Mouse (Mus musculus): ENCODE measurements around the gene Maco1. TPM values are rescaled to one million over a fixed set of nuclear protein-coding genes. Genes with fewer than 3 reads are reported as not detected.

Maco1 gene
- polyA plus RNA-seq, 1 experiment, result 14.6 TPM

DNA sequence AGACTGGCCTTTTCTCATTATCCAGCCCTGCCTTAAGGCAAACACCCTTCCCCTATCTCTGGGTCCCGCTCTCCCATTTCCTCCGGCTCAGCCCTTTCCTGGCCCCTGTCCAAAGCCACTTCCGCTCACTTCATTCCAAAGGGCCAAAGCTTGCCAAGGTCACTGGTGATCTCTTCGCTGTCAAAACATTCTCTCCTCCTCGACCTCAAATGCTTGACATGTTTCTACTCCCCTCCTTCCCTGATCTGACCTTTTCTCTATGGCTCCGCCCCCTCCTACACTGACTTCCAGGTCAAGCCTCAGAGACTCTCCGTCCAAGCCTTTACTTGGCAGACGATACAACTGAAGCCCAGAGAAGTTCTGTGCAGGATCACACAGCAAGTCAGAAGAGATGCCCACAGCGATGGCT, 92.3 kb downstream of the Maco1 start:
- Histone ChIP-seq H3ac (ENCODE audit: control insufficient read depth, insufficient read length, low read depth) (no peak overlapping the region), H3K4me3 (ENCODE audit: insufficient read depth, poor library complexity, severe bottlenecking) (no peak overlapping the region), H3K27me3 (ENCODE audit: control insufficient read depth, insufficient read depth, insufficient read length) (no peaks in the 10 kb centered on the region), H3K36me3 (ENCODE audit: control insufficient read depth, insufficient read depth) (peaks cover 11% of the 10 kb centered on the region), H3K79me2 (ENCODE audit: control insufficient read depth, insufficient read depth) (peaks cover 77% of the 10 kb centered on the region), H3K79me3 (ENCODE audit: low read depth) (peaks cover 43% of the 10 kb centered on the region)
- TF ChIP-seq CEBPB (IDR thresholded peaks at IDR 0.05; ENCODE audit: low read depth), result no peak
- no peak for TF ChIP-seq USF1 (IDR thresholded peaks at IDR 0.05; ENCODE audit: low read depth)
- TF ChIP-seq CTCF (IDR thresholded peaks at IDR 0.05; ENCODE audit: control insufficient read depth, insufficient read depth, insufficient read length), result no peak
- no peak for TF ChIP-seq MYOD1 (IDR thresholded peaks at IDR 0.05; ENCODE audit: control insufficient read depth, insufficient read length, low read depth)
- no peak for TF ChIP-seq MYOG (IDR thresholded peaks at IDR 0.05; ENCODE audit: control insufficient read depth, extremely low read depth, insufficient read length)
- TF ChIP-seq MAX (IDR thresholded peaks at IDR 0.05), result no peak

GRCm38 (mm10) chr4:134760281-134760680, 92.9 kb downstream of the Maco1 start:
- TF ChIP-seq FOSL1 (IDR thresholded peaks at IDR 0.05; ENCODE audit: insufficient read depth, low read length, poor library complexity, severe bottlenecking), result no peak
- TF ChIP-seq CTCF (IDR thresholded peaks at IDR 0.05; ENCODE audit: control insufficient read depth, insufficient read depth, insufficient read length), result no peak
- Histone ChIP-seq H3K27me3 (ENCODE audit: control insufficient read depth, insufficient read depth, insufficient read length) (no peaks in the 10 kb centered on the region), H3K79me2 (ENCODE audit: control insufficient read depth, insufficient read depth) (peaks cover 72% of the 10 kb centered on the region)

DNA sequence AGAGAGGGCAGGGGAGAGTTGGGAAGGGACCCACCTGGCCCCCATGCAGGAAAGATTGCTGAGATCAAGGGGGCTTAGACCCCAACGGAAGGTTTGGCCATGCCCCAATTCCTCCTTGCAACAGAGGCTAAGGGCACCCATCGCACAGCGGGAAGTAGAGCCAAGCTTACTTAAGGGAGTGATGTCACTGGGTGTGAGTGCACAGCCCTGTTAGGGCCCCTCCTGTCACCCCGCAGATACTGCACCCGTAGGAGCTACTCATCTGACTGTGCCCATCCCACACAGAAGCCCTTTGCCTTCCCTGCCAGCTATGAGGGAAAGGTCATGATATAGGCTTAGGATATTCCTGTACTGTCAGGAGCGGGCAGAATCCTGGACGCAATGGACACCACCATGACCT, 93.6 kb downstream of the Maco1 start:
- no peak for TF ChIP-seq MYOG (IDR thresholded peaks at IDR 0.05; ENCODE audit: control insufficient read depth, extremely low read depth, insufficient read length)
- TF ChIP-seq CEBPB (IDR thresholded peaks at IDR 0.05; ENCODE audit: low read depth), result no peak
- Histone ChIP-seq H3K79me3 (ENCODE audit: low read depth) (peaks cover 32% of the 10 kb centered on the region), H3K27me3 (ENCODE audit: control insufficient read depth, insufficient read depth, insufficient read length) (no peaks in the 10 kb centered on the region), H3K4me3 (ENCODE audit: insufficient read depth, poor library complexity, severe bottlenecking) (no peak overlapping the region), H3ac (ENCODE audit: control insufficient read depth, insufficient read length, low read depth) (no peak overlapping the region), H3K36me3 (ENCODE audit: control insufficient read depth, insufficient read depth) (peaks cover 11% of the 10 kb centered on the region), H3K79me2 (ENCODE audit: control insufficient read depth, insufficient read depth) (peaks cover 65% of the 10 kb centered on the region)

More at GRCm38 (mm10) chr4:134760281-134760680, 92.9 kb downstream of the Maco1 start:
- peaks cover 39% of the 10 kb centered on the region for H3K79me3 ChIP-seq (ENCODE audit: low read depth)
- peaks cover 11% of the 10 kb centered on the region for H3K36me3 ChIP-seq (ENCODE audit: control insufficient read depth, insufficient read depth)
- no peak overlapping the region for H3K4me3 ChIP-seq (ENCODE audit: insufficient read depth, poor library complexity, severe bottlenecking)
- no peak overlapping the region for H3ac ChIP-seq (ENCODE audit: control insufficient read depth, insufficient read length, low read depth)

GRCm38 (mm10) chr4:134758922-134759321, 94.2 kb downstream of the Maco1 start:
- Histone ChIP-seq H3K79me3 (ENCODE audit: low read depth) (peaks cover 25% of the 10 kb centered on the region), H3K36me3 (ENCODE audit: control insufficient read depth, insufficient read depth) (peaks cover 11% of the 10 kb centered on the region), H3K79me2 (ENCODE audit: control insufficient read depth, insufficient read depth) (peaks cover 58% of the 10 kb centered on the region), H3ac (ENCODE audit: control insufficient read depth, insufficient read length, low read depth) (no peak overlapping the region), H3K4me3 (ENCODE audit: insufficient read depth, poor library complexity, severe bottlenecking) (no peak overlapping the region), H3K27me3 (ENCODE audit: control insufficient read depth, insufficient read depth, insufficient read length) (no peaks in the 10 kb centered on the region)
- TF ChIP-seq USF1 (IDR thresholded peaks at IDR 0.05; ENCODE audit: low read depth) (no peak), CTCF (IDR thresholded peaks at IDR 0.05; ENCODE audit: control insufficient read depth, insufficient read depth, insufficient read length) (no peak), MAX (IDR thresholded peaks at IDR 0.05) (no peak), CEBPB (IDR thresholded peaks at IDR 0.05; ENCODE audit: low read depth) (no peak), FOSL1 (IDR thresholded peaks at IDR 0.05; ENCODE audit: insufficient read depth, low read length, poor library complexity, severe bottlenecking) (no peak), MYOD1 (IDR thresholded peaks at IDR 0.05; ENCODE audit: control insufficient read depth, insufficient read length, low read depth) (no peak), MYOG (IDR thresholded peaks at IDR 0.05; ENCODE audit: control insufficient read depth, extremely low read depth, insufficient read length) (no peak)

DNA sequence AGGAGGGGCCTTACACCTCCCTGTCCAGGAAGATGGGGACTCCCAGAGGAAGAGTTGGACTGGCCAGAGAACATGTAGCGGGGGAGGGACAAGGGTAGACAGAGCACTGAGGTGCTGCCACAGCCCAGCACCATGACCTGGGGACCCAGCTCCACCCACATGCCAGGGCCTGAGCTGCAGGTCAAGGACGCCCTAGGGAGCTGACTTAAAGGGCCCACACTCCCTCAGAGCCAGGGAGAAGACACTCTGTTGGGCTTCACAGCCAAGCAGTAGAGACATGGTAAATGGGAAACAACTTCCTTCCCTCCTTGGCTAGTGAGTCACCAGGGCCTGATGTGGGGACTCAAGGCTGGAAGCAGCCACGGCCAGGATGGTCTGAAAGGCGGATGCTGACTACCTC, 94.8 kb downstream of the Maco1 start:
- Histone ChIP-seq H3K27me3 (ENCODE audit: control insufficient read depth, insufficient read depth, insufficient read length) (no peaks in the 10 kb centered on the region), H3K79me3 (ENCODE audit: low read depth) (peaks cover 24% of the 10 kb centered on the region), H3K79me2 (ENCODE audit: control insufficient read depth, insufficient read depth) (peaks cover 53% of the 10 kb centered on the region), H3K36me3 (ENCODE audit: control insufficient read depth, insufficient read depth) (peaks cover 11% of the 10 kb centered on the region), H3K4me3 (ENCODE audit: insufficient read depth, poor library complexity, severe bottlenecking) (no peak overlapping the region), H3ac (ENCODE audit: control insufficient read depth, insufficient read length, low read depth) (no peak overlapping the region)
- TF ChIP-seq USF1 (IDR thresholded peaks at IDR 0.05; ENCODE audit: low read depth) (no peak), CEBPB (IDR thresholded peaks at IDR 0.05; ENCODE audit: low read depth) (no peak), MYOG (IDR thresholded peaks at IDR 0.05; ENCODE audit: control insufficient read depth, extremely low read depth, insufficient read length) (no peak), MYOD1 (IDR thresholded peaks at IDR 0.05; ENCODE audit: control insufficient read depth, insufficient read length, low read depth) (no peak), MAX (IDR thresholded peaks at IDR 0.05) (no peak), CTCF (IDR thresholded peaks at IDR 0.05; ENCODE audit: control insufficient read depth, insufficient read depth, insufficient read length) (no peak), FOSL1 (IDR thresholded peaks at IDR 0.05; ENCODE audit: insufficient read depth, low read length, poor library complexity, severe bottlenecking) (no peak)

GRCm38 (mm10) chr4:134756953-134757352, 96.2 kb downstream of the Maco1 start:
- Histone ChIP-seq H3K79me3 (ENCODE audit: low read depth) (peaks cover 18% of the 10 kb centered on the region), H3K36me3 (ENCODE audit: control insufficient read depth, insufficient read depth) (peaks cover 17% of the 10 kb centered on the region), H3ac (ENCODE audit: control insufficient read depth, insufficient read length, low read depth) (no peak overlapping the region), H3K27me3 (ENCODE audit: control insufficient read depth, insufficient read depth, insufficient read length) (no peaks in the 10 kb centered on the region), H3K79me2 (ENCODE audit: control insufficient read depth, insufficient read depth) (peaks cover 38% of the 10 kb centered on the region), H3K4me3 (ENCODE audit: insufficient read depth, poor library complexity, severe bottlenecking) (no peak overlapping the region)
- no peak for TF ChIP-seq CTCF (IDR thresholded peaks at IDR 0.05; ENCODE audit: control insufficient read depth, insufficient read depth, insufficient read length)
- no peak for TF ChIP-seq MYOD1 (IDR thresholded peaks at IDR 0.05; ENCODE audit: control insufficient read depth, insufficient read length, low read depth)
- no peak for TF ChIP-seq MAX (IDR thresholded peaks at IDR 0.05)
- TF ChIP-seq USF1 (IDR thresholded peaks at IDR 0.05; ENCODE audit: low read depth), result no peak
- TF ChIP-seq FOSL1 (IDR thresholded peaks at IDR 0.05; ENCODE audit: insufficient read depth, low read length, poor library complexity, severe bottlenecking), result no peak
- no peak for TF ChIP-seq CEBPB (IDR thresholded peaks at IDR 0.05; ENCODE audit: low read depth)
- TF ChIP-seq MYOG (IDR thresholded peaks at IDR 0.05; ENCODE audit: control insufficient read depth, extremely low read depth, insufficient read length), result no peak
